Mouse (Mus musculus) spleen, postnatal 4 days (tissue): ENCODE data around the gene Elmo3.

Source experiments
- DNase-seq, 2 experiments: peaks; one replicate each; pipeline ENCODE4 v3.0.0; 2022; ENCODE audit warnings: low spot score in 2 of 2

The Elmo3 gene

GRCm38 (mm10) chr8:105326968-105327367 lies 21.6 kb downstream of the Elmo3 start:
- no peak for DNase-seq

GRCm38 (mm10) chr8:105330325-105330724 lies 24.9 kb downstream of the Elmo3 start:
- no peak for DNase-seq

GRCm38 (mm10) chr8:105331469-105331868 lies 26.1 kb downstream of the Elmo3 start:
- no peak for DNase-seq

GRCm38 (mm10) chr8:105331931-105332330 lies 26.5 kb downstream of the Elmo3 start:
- DNase-seq, result no peak

- DNase-seq, result no peak
Measured at GRCm38 (mm10) chr8:105332523-105332922, 27.1 kb downstream of the Elmo3 start.

GRCm38 (mm10) chr8:105336373-105337130 lies 31.2 kb downstream of the Elmo3 start:
- no peak for DNase-seq

- DNase-seq, result no peak
Measured at GRCm38 (mm10) chr8:105338992-105339391, 33.6 kb downstream of the Elmo3 start.

- no peak for DNase-seq
Measured at GRCm38 (mm10) chr8:105339886-105340635, 34.7 kb downstream of the Elmo3 start.

- no peak for DNase-seq
Measured at GRCm38 (mm10) chr8:105341399-105341798, 36.0 kb downstream of the Elmo3 start.

- DNase-seq, result no peak
Measured at GRCm38 (mm10) chr8:105342768-105343167, 37.4 kb downstream of the Elmo3 start.

GRCm38 (mm10) chr8:105343791-105344574 lies 38.6 kb downstream of the Elmo3 start:
- DNase-seq, result no peak

GRCm38 (mm10) chr8:105345061-105345975 lies 39.9 kb downstream of the Elmo3 start:
- peak in 1 of 2 experiments; percentile 63 for DNase-seq

- DNase-seq, result peak in 1 of 2 experiments; percentile 67
Measured at GRCm38 (mm10) chr8:105346611-105347427, 41.4 kb downstream of the Elmo3 start.

- DNase-seq, result peak; percentile 91 to 93
Measured at GRCm38 (mm10) chr8:105347428-105348221, 42.2 kb downstream of the Elmo3 start, which contains the start of gene Fhod1. Gene Fhod1 (minus strand): TSS chr8:105347953.

GRCm38 (mm10) chr8:105348450-105349095 lies 43.2 kb downstream of the Elmo3 start, which contains the start of gene Slc9a5:
Gene Slc9a5 (plus strand): TSS chr8:105348843.
- DNase-seq, result peak in 1 of 2 experiments; percentile 70

- peak in 1 of 2 experiments; percentile 65 for DNase-seq
Measured at GRCm38 (mm10) chr8:105349096-105349771, 43.8 kb downstream of the Elmo3 start.

- no peak for DNase-seq
Measured at GRCm38 (mm10) chr8:105350186-105350585, 44.8 kb downstream of the Elmo3 start.

- DNase-seq, result no peak
Measured at GRCm38 (mm10) chr8:105353583-105354135, 48.3 kb downstream of the Elmo3 start.
